Mouse (Mus musculus) Patski (cell line): ENCODE measurements around the gene Klhl41. TPM values are rescaled to one million over a fixed set of nuclear protein-coding genes. Genes with fewer than 3 reads are reported as not detected.
"Not testable (repeated sequence)": the region's sequence is repeated elsewhere in the genome, so short reads cannot be mapped to it uniquely, and the experiment has no call there.

Experiments used
- ATAC-seq: fragments of 100-300 bp; one replicate; pipeline ENCODE4 v1.8.0; 2021
- CTCF ChIA-PET: fragments of 350-600 bp; sonication (Branson Sonifier 250); formaldehyde crosslinking; loops from one replicate; lab custom pipeline; 2022; ENCODE audit warnings: inconsistent platforms; lab: Charles Lee
- POLR2A ChIA-PET: fragments of 350-600 bp; sonication (Branson Sonifier 250); formaldehyde crosslinking; loops from one replicate; lab custom pipeline; 2022; ENCODE audit warnings: antibody characterized with exemption, inconsistent platforms; lab: Charles Lee
- DNase-seq: peaks from one replicate; pipeline ENCODE4 v3.0.0-alpha.2; 2011; ENCODE audit warnings: low read depth, low spot score
- H3K27me3 ChIP-seq: fragments of 371-371 bp; one replicate; pipeline ENCODE4 v1.5.1; 2021
- CTCF ChIP-seq: fragments of 100-300 bp; IDR thresholded peaks from one replicate; pipeline ENCODE4 v1.5.1; 2021
- in situ Hi-C: fragments of 300-500 bp; cut with MboI; formaldehyde crosslinking; loops from 3 replicates; pipeline ENCODE4 v1.11.1; 2018; ENCODE audit warnings: low pct_unique_long_range_greater_than_20kb, mixed read lengths
- polyA plus RNA-seq: library from polyadenylated mRNA; unstranded; gene quantifications from one replicate; pipeline ENCODE4 v1.2.3, GENCODE M21; 2021

Gene Klhl41
- 0.35 TPM for polyA plus RNA-seq

DNA sequence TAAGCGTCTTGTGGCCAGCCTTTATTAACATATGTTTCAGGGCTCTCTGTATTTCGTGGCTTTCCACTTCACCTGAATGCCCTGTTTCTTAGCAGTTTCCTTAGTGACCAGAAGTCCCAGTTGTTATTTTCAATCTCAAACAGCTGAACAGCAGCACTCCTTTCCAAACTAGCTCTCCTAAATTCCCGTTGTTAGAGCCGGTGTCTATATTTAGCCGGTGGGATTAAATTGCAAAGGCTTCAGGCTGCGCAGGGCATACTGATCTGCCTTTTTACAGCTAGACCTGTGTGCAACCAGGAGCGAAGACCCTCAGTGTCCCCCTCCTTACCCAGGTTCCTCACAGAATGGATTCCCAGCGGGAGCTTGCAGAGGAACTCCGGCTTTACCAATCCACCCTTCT, at the start of gene Klhl41:
TSS of gene Klhl41 (plus strand) at position 268 of the 400 bp plus-strand sequence.
- no peak for TF ChIP-seq CTCF
- POLR2A ChIA-PET = no interaction called here
- in situ Hi-C loops = no loop called here
- CTCF ChIA-PET = interaction anchor here (0.7 kb wide), 1 partner anchor 10 kb away, joined by 3 read pairs; no protein-coding TSS in a partner anchor
- DNase-seq (no peak), ATAC-seq (no peak)
- no peaks in the 10 kb centered on the region for H3K27me3 ChIP-seq

DNA sequence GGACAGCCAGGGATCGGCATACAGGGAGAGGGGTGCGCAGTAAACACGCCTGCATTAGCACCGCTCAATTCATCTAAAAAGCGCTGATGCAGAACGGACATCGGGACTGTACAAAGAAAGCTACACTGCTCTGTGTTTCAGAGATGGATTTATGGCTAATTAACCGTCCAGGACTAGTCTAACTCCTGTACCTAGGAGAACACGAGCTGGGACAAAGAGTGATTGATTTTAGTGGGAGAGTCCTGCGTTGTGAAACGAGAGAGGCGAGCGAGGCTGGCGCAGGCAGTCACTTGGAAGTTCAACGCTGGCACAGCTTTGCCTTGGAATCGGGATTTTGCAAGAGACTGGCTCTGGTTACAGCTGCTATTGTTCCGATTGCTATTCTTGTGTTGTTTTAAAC, 40.7 kb upstream of the Klhl41 start:
- in situ Hi-C loops = no loop called here
- no peak for TF ChIP-seq CTCF
- H3K27me3 ChIP-seq = no peaks in the 10 kb centered on the region
- ChIA-PET POLR2A (interaction anchor here (0.8 to 1.7 kb wide), 2 partner anchors 28 to 197 kb away, joined by 3 read pairs; no protein-coding TSS in a partner anchor), CTCF (interaction anchor here (1.2 to 1.6 kb wide), 2 partner anchors 9 to 39 kb away, joined by 4 to 8 read pairs; no protein-coding TSS in a partner anchor)
- DNase-seq = no peak
- no peak for ATAC-seq

GRCm38 (mm10) chr2:69629914-69630313, 40.0 kb upstream of the Klhl41 start:
- ATAC-seq = no peak
- in situ Hi-C loops = no loop called here
- CTCF ChIA-PET = interaction anchor here (1.1 to 1.6 kb wide), 3 partner anchors 10 to 49 kb away, joined by 3 to 8 read pairs (median 4); no protein-coding TSS in a partner anchor
- TF ChIP-seq CTCF = no peak
- POLR2A ChIA-PET = interaction anchor here (0.8 to 1.7 kb wide), 2 partner anchors 28 to 197 kb away, joined by 3 read pairs; no protein-coding TSS in a partner anchor
- DNase-seq = no peak
- no peaks in the 10 kb centered on the region for H3K27me3 ChIP-seq

DNA sequence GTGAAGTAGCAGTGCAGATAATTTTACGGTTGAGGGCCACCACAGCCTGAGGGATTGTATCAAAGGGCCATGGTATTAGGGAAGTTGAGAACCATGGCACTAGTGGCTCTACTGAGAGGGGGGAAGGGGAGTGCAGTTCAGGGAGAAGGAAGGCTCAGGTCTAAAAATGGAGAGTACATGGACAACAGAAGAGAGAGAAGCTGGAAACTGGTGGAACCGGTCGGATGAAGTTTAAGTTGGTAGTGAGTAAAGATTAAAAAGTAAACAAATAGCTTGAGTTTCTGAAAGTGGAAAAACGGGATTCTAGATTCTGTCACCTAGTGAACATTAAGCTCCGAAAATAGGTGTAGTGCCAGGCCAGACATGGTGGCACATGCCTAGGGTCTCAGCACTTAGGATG, 39.1 kb upstream of the Klhl41 start:
- no peaks in the 10 kb centered on the region for H3K27me3 ChIP-seq
- DNase-seq (no peak), ATAC-seq (no peak)
- TF ChIP-seq CTCF = no peak
- in situ Hi-C loops = no loop called here
- POLR2A ChIA-PET = interaction anchor here (1.7 kb wide), 1 partner anchor 29 kb away, joined by 3 read pairs; no protein-coding TSS in a partner anchor
- CTCF ChIA-PET = interaction anchor here (0.9 to 1.6 kb wide), 3 partner anchors 40 to 73 kb away, joined by 3 to 4 read pairs (median 3); no protein-coding TSS in a partner anchor

- POLR2A ChIA-PET = no interaction called here
- no peaks in the 10 kb centered on the region for H3K27me3 ChIP-seq
- ATAC-seq (no peak), DNase-seq (no peak)
- CTCF ChIA-PET = interaction anchor here (0.9 kb wide), 1 partner anchor 72 kb away, joined by 3 read pairs; no protein-coding TSS in a partner anchor
- TF ChIP-seq CTCF = peak; percentile 54
- in situ Hi-C loops = no loop called here
These were observed 38.5 kb upstream of the Klhl41 start for GRCm38 (mm10) chr2:69631449-69631848.

DNA sequence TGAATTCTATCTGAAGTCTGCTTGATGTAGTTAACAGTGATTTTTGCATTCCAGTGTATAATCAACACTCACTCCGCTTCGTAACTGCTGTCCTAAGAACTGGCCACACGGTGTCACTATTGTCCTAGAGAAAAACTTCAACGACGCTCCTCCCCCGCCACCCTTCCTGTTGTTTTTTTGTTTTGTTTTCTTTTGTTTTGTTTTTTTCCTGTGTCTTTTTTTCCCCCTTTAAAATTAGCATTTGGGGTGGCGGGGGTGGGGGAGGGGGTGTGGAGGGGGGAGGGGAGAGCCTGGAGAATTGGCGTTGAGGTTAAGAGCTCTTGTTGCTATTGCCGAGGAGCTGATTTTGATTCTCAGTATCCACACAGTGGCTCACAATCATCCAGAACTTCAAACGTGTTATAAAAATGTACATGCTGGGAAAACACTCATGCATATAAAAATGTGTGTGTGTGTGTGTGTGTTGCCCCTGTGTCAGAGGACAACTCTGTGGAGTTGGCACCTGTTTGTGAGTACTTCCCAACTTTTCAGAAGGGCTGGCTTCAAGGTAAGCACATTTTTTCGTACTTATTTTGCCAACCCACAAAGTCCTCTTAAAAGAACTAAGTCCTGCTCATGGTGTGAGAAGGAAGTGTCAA, 34.7 kb upstream of the Klhl41 start:
- ATAC-seq (no peak), DNase-seq (no peak)
- in situ Hi-C loops = loop anchor here (5.0 kb wide), 3 partner anchors 42 to 322 kb away; no protein-coding TSS in a partner anchor
- peak; percentile 65 for TF ChIP-seq CTCF
- ChIA-PET POLR2A (interaction anchor here (0.5 kb wide), 2 partner anchors 65 to 77 kb away, joined by 3 to 4 read pairs; no protein-coding TSS in a partner anchor), CTCF (interaction anchor here (1.0 to 1.5 kb wide), 2 partner anchors 29 to 45 kb away, joined by 3 to 5 read pairs; no protein-coding TSS in a partner anchor)
- H3K27me3 ChIP-seq = no peaks in the 10 kb centered on the region

- no peak for DNase-seq
- in situ Hi-C loops = loop anchor here (5.0 kb wide), 3 partner anchors 41 to 321 kb away; no protein-coding TSS in a partner anchor
These were observed 34.1 kb upstream of the Klhl41 start for GRCm38 (mm10) chr2:69635807-69636206.

DNA sequence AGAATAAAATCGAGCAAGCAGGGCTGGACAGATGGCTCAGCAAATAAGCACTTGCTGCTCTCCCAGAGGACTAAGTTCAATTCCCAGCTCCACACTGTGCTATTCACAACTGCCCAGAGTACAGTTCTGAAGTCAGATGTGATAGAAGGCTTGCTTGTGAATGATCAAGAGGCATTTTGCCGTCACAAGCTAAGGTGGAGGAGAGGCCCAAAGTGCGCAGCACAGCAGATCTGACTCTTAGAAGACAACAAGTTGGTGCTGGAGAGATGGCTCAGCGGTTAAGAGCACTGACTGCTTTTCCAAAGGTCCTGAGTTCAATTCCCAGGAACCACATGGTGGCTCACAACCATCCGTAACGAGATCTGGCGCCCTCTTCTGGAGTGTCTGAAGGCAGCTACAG, 31.9 kb upstream of the Klhl41 start:
- POLR2A ChIA-PET, DNase-seq, ATAC-seq, H3K27me3 ChIP-seq: not testable (repeated sequence)
- CTCF ChIA-PET = interaction anchor here (1.0 kb wide), 1 partner anchor 153 kb away, joined by 3 read pairs; no protein-coding TSS in a partner anchor
- in situ Hi-C loops = loop anchor here (5.0 kb wide), 3 partner anchors 39 to 319 kb away; no protein-coding TSS in a partner anchor

More at GRCm38 (mm10) chr2:69635807-69636206, 34.1 kb upstream of the Klhl41 start:
- ATAC-seq = no peak
- POLR2A ChIA-PET = no interaction called here
- TF ChIP-seq CTCF = peak; percentile 75
- H3K27me3 ChIP-seq = no peaks in the 10 kb centered on the region
- CTCF ChIA-PET = interaction anchor here (1.0 to 1.6 kb wide), 3 partner anchors 11 to 44 kb away, joined by 3 to 5 read pairs (median 4); partner anchors contain the start of gene Bbs5

- no peak for ATAC-seq
- TF ChIP-seq CTCF = no peak
- in situ Hi-C loops = no loop called here
- CTCF ChIA-PET = no interaction called here
- POLR2A ChIA-PET = no interaction called here
- no peak for DNase-seq
- H3K27me3 ChIP-seq = no peaks in the 10 kb centered on the region
These were observed 29.8 kb upstream of the Klhl41 start for GRCm38 (mm10) chr2:69640100-69640499.

- DNase-seq (no peak), ATAC-seq (no peak)
- H3K27me3 ChIP-seq = no peaks in the 10 kb centered on the region
- in situ Hi-C loops = no loop called here
- TF ChIP-seq CTCF = no peak
- ChIA-PET POLR2A (no interaction called here), CTCF (interaction anchor here (1.8 kb wide), 1 partner anchor 145 kb away, joined by 3 read pairs; no protein-coding TSS in a partner anchor)
These were observed 24.8 kb upstream of the Klhl41 start for GRCm38 (mm10) chr2:69644968-69645617.
